Mouse (Mus musculus) frontal cortex, postnatal 25 days (tissue): Measurements from ENCODE around the gene Vps53.

Experiments used
- DNase-seq, 2 experiments: peaks; one replicate each; pipeline ENCODE4 v3.0.0; 2022; ENCODE audit warnings: low spot score in 2 of 2

Vps53 gene

GRCm38 (mm10) chr11:76168976-76169375 is 10.5 kb downstream of the Vps53 start:
- no peak for DNase-seq

- DNase-seq = peak; percentile 21 to 78
Measured at GRCm38 (mm10) chr11:76167079-76167765, 12.2 kb downstream of the Vps53 start.

GRCm38 (mm10) chr11:76166657-76167056 is 12.8 kb downstream of the Vps53 start:
- no peak for DNase-seq

GRCm38 (mm10) chr11:76160251-76160650 is 19.2 kb downstream of the Vps53 start:
- no peak for DNase-seq

- DNase-seq = no peak
Measured at GRCm38 (mm10) chr11:76158375-76158774, 21.1 kb downstream of the Vps53 start.

GRCm38 (mm10) chr11:76154861-76155260 is 24.6 kb downstream of the Vps53 start:
- no peak for DNase-seq

- no peak for DNase-seq
Measured at GRCm38 (mm10) chr11:76154200-76154599, 25.2 kb downstream of the Vps53 start.

- DNase-seq = no peak
Measured at GRCm38 (mm10) chr11:76153236-76153951, 26.1 kb downstream of the Vps53 start.

- DNase-seq = no peak
Measured at GRCm38 (mm10) chr11:76150980-76151379, 28.5 kb downstream of the Vps53 start.

- DNase-seq = no peak
Measured at GRCm38 (mm10) chr11:76148055-76149008, 31.1 kb downstream of the Vps53 start.

GRCm38 (mm10) chr11:76146187-76147010 is 33.0 kb downstream of the Vps53 start:
- DNase-seq = no peak

GRCm38 (mm10) chr11:76145169-76145568 is 34.3 kb downstream of the Vps53 start:
- no peak for DNase-seq

- DNase-seq = no peak
Measured at GRCm38 (mm10) chr11:76144386-76144785, 35.1 kb downstream of the Vps53 start.

- DNase-seq = no peak
Measured at GRCm38 (mm10) chr11:76137996-76138395, 41.5 kb downstream of the Vps53 start.

- DNase-seq = no peak
Measured at GRCm38 (mm10) chr11:76135641-76136437, 43.6 kb downstream of the Vps53 start.

GRCm38 (mm10) chr11:76130859-76131258 is 48.6 kb downstream of the Vps53 start:
- DNase-seq = no peak

- no peak for DNase-seq
Measured at GRCm38 (mm10) chr11:76125386-76125785, 54.1 kb downstream of the Vps53 start.

GRCm38 (mm10) chr11:76123517-76123916 is 55.9 kb downstream of the Vps53 start:
- no peak for DNase-seq

GRCm38 (mm10) chr11:76122571-76122970 is 56.9 kb downstream of the Vps53 start:
- no peak for DNase-seq

- no peak for DNase-seq
Measured at GRCm38 (mm10) chr11:76121086-76121485, 58.4 kb downstream of the Vps53 start.
